Mouse (Mus musculus): Measurements from ENCODE around the gene Ddhd1.
A peak's percentile ranks its signal among the peaks of the same experiment; 100 is the strongest.

Ddhd1 gene

GRCm38 (mm10) chr14:45657641-45658611, at the start of gene Ddhd1:
TSS of gene Ddhd1 (minus strand) at chr14:45658143.
- DNase-seq (ENCODE audit: low spot score in 2 of 2), result peak; percentile 85 to 86

GRCm38 (mm10) chr14:45707176-45707910, 49.4 kb upstream of the Ddhd1 start:
- no peak for DNase-seq (ENCODE audit: low spot score in 2 of 2)

- no peak for DNase-seq (ENCODE audit: low spot score in 2 of 2)
Observed at GRCm38 (mm10) chr14:45700031-45700572, 42.2 kb upstream of the Ddhd1 start.

- DNase-seq (ENCODE audit: low spot score in 2 of 2), result no peak
Observed at GRCm38 (mm10) chr14:45698867-45699266, 40.9 kb upstream of the Ddhd1 start.

GRCm38 (mm10) chr14:45696098-45696497, 38.2 kb upstream of the Ddhd1 start:
- no peak for DNase-seq (ENCODE audit: low spot score in 2 of 2)

- no peak for DNase-seq (ENCODE audit: low spot score in 2 of 2)
Observed at GRCm38 (mm10) chr14:45693891-45694290, 35.9 kb upstream of the Ddhd1 start.

- DNase-seq (ENCODE audit: low spot score in 2 of 2), result peak; percentile 8 to 38
Observed at GRCm38 (mm10) chr14:45690520-45691246, 32.7 kb upstream of the Ddhd1 start.

GRCm38 (mm10) chr14:45685313-45685712, 27.4 kb upstream of the Ddhd1 start:
- no peak for DNase-seq (ENCODE audit: low spot score in 2 of 2)

GRCm38 (mm10) chr14:45676722-45677121, 18.8 kb upstream of the Ddhd1 start:
- no peak for DNase-seq (ENCODE audit: low spot score in 2 of 2)

- DNase-seq (ENCODE audit: low spot score in 2 of 2), result no peak
Observed at GRCm38 (mm10) chr14:45668325-45668724, 10.4 kb upstream of the Ddhd1 start.

GRCm38 (mm10) chr14:45667231-45667630, 9.3 kb upstream of the Ddhd1 start:
- no peak for DNase-seq (ENCODE audit: low spot score in 2 of 2)

- no peak for DNase-seq (ENCODE audit: low spot score in 2 of 2)
Observed at GRCm38 (mm10) chr14:45661575-45661974, 3.6 kb upstream of the Ddhd1 start.

GRCm38 (mm10) chr14:45660315-45660714, 2.4 kb upstream of the Ddhd1 start:
- DNase-seq (ENCODE audit: low spot score in 2 of 2), result no peak

GRCm38 (mm10) chr14:45656831-45657640, 907 bp downstream of the Ddhd1 start:
- DNase-seq (ENCODE audit: low spot score in 2 of 2), result peak; percentile 49 to 54

- DNase-seq (ENCODE audit: low spot score in 2 of 2), result no peak
Observed at GRCm38 (mm10) chr14:45654876-45655416, 3.0 kb downstream of the Ddhd1 start.

GRCm38 (mm10) chr14:45653756-45654155, 4.2 kb downstream of the Ddhd1 start:
- DNase-seq (ENCODE audit: low spot score in 2 of 2), result no peak

- no peak for DNase-seq (ENCODE audit: low spot score in 2 of 2)
Observed at GRCm38 (mm10) chr14:45648999-45649818, 8.7 kb downstream of the Ddhd1 start.

- DNase-seq (ENCODE audit: low spot score in 2 of 2), result no peak
Observed at GRCm38 (mm10) chr14:45648144-45648543, 9.8 kb downstream of the Ddhd1 start.

- DNase-seq (ENCODE audit: low spot score in 2 of 2), result no peak
Observed at GRCm38 (mm10) chr14:45647632-45648031, 10.3 kb downstream of the Ddhd1 start.

- DNase-seq (ENCODE audit: low spot score in 2 of 2), result no peak
Observed at GRCm38 (mm10) chr14:45647175-45647574, 10.8 kb downstream of the Ddhd1 start.
